Mouse (Mus musculus) forelimb bud, embryonic 11.5 days (tissue): ENCODE measurements at regions not wholly inside any gene's neighbourhood (a gene's known extent, or its start where the extent isn't known, plus 50 kb on each side); places are given as distances from the start of the nearest gene placed in this dataset.

Source experiments
- DNase-seq: peaks from one replicate; pipeline ENCODE4 v3.0.0-alpha.2; 2012; ENCODE audit warnings: low read depth, low spot score

DNA sequence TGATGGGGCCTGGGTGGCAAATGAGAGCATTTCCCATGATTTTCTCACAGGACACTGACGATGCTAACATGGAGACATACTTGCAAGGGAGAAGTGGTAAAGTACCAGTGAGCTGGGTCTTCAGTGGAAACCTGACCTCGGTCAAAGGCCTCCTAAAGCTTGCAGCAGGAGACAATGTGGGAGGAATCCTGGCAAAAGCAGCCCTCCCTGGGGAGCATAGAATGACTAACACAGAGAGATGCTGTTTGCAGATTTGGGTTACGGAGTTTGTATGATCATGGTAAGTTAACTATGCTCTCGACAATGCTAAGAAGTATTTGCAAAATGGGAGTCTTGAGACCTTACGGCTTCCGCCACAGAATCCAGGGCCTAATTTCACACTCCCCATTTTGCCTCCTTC is 208.9 kb downstream of the Tle3 start:
- DNase-seq: no peak

DNA sequence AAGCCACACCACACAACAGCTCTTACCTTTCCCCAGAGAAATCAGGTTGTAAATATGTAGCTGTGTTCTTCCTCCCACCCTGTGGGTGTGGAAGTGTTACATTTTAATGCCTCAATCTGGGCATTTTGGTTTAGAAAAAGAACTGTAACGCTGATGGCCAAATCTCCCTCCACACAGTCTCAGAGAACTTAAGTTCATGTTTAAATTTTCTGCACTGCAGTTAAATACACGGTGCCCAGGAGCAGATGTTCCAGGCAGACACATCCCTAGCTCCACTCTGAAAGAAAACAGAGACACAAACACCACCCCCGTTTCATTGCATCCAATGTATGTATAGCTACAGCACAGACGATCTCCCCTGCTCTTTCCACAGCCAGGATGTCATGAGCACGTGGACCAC is 206.1 kb downstream of the Tle3 start:
- no peak for DNase-seq

DNA sequence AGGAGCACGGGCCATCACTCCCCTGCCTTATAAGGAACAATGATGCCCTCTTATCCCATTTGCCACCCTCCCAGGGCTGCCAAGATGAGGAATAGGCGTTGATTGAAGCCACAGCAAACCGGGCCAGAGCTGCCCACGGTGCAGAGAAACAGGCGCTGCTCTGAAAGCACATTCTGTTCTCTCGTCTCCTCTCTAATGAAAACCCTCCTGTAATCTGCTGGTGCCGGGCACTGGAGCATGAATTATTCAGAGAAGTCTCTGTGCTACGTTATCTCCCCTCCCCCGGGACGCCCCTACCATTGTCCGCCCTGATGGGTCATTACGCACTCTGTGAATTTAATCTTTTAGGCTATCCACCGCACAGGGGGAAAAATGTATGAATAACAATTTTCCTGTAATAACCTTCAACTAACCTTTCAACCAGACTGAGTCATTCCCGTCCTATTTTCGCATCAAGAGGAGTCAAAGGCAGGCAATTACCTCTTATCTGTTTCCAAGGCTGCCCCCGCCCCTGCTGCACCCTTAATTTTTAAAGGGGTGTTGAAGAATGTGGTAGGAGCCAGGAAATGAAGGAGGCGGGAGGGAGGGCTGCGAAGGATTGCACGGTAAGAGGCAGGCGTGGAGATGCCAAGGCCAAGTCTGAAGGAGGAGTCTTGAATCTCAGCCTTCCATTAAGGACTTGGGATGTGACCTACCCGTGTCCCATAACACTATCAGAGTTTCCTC is 201.6 kb downstream of the Tle3 start:
- DNase-seq: no peak

DNA sequence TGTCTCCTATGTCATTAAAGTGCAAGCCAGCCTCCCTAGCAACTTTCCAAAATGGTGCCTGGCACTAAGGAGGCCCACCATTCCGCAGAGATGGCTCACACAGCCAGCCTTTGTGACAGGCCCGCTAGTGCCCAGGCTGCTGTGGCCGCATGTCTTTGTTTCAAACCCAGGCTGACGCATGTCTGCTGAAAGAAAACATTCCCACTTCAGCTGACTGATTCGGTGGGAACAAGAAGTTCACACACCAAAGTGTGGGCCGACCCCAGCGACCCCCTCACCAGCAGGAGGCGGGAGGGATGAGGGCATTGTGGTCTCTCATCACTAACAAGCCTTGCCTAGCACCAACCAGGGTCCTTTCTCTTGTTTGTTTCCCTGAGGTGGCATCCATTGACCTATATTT is 190.9 kb downstream of the Tle3 start:
- DNase-seq: no peak

DNA sequence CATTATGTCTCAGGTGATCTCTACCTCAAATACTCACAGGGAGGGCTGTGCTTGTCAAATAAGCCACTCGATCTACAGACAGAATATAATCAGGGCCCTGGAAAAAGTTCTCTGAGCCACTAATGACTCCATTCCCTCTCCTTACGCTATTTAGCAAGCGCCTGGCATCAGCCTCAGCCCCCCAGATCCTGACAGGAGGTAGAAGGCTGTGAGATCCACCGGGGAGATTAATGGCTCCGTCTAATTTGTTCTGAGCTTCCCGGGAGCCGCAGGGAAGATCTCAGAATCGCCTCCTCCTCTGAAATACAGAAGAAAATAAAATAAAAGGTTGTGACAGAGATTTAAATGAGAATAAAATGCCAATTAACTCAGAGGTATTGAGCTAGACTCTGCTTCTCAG is 189.4 kb downstream of the Tle3 start:
- DNase-seq: no peak

DNA sequence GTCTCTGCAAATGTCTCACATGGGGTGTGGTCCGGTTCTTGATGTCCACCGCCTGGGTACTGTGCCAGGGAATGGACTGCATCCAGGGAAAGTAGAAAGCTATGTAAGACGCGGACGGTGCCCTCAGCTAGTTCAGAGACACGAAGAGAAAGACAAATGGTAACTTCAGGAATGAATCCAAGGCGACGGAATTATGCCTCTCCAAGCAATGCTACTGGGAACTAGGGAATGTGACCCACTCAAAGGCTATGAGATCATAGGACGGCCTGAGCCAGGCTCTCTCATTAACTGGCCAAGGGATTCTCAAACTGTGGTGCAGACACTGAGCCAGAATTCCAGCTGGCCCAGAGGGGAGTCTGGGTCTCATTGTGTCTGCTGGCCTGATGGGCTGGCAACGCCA is 186.5 kb downstream of the Tle3 start:
- no peak for DNase-seq

DNA sequence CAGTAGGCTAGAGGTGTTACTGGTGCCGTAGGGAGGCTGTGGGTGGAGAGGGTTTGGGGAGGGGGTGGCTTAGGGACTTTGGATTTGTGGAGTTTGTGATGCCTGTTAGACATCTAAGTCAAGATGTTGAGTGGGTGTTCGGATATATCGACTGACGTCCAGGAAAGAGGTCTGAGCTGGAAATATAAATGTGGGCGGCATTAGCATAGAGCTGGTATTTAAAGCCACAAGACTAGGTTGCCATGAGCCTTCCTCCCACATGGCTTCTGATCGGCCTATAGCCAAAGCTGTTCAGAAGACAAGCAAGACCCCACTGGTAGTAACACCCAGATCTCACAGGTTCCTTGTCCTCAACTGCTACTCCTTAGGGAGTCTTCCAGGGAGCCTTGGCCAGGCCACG is 184.9 kb downstream of the Tle3 start:
- DNase-seq: no peak

DNA sequence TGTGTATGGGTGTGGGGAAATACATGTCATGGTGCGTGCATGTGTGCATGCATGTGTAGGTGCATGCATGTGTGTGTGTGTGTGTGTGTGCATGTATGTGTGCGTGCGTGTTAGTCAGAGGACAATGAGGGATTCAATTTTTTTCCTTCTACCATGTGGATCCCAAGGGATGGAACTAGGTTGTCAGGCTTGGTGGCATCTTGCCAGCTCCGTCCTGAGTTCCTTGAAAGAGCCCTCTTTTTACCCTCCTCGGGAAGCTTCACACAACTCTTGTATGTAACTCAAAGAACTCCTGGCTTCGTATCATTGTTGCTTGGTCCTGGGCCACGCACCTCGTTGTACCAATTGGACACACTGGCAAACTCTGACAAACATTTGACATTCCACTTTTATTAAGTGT is 183.0 kb downstream of the Tle3 start:
- DNase-seq: no peak

DNA sequence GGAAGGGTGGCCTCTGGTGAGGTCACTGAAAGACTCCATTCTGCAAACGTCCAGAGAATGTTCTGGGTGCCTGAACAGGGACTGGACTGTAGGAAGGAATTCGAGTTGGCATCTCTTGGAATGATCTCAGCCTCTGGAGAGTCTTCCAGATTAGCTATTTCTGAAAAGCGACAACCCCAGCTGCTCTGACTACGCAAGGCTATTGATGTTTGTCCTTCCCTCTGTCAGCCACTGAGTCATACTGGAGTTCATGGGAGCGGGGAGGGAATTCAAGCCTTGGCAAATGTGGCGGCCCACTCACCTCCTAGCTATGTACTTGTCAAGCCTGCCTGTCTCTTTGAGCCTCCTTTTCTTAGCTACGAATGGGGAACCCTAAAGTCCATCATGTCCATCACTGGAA is 182.4 kb downstream of the Tle3 start:
- DNase-seq: no peak

DNA sequence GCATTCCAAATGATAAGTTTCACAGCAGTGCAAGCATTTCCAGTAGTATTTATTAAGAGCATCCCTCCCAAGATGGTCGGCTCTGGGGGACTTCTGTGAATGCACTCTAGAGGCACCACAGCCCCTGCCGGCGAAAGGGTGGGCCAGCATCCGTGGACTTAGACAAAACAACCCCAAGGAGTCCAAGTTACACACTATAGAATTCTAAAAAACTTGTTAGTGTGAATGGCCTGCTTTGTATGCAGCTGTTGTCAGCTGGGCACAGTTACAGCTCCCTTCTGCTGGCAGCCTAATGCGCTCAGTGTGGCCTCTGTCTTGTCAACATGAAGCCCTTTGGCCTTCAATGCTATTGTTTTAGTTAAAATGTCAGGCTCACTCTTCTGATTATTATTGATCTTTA is 181.5 kb downstream of the Tle3 start:
- DNase-seq: no peak

DNA sequence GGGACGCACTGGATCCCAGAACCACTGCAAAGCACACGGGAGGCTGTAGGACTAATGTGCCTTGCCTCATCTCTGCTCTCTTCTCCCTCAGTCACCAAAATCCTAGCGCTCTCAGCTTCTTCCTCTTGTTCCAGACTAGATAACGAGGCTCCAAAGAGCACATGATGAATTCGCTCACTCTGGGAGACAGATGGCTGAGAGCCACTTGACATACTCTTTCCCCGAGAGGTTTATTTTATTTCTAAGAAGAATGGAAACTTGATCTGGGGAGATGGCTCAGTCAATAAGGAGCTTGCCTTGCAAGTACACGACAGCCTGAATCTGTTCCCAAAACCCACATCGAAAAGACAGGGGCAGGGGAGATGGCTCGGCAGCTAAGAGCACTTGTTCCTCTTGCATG is 179.2 kb downstream of the Tle3 start:
- no peak for DNase-seq

DNA sequence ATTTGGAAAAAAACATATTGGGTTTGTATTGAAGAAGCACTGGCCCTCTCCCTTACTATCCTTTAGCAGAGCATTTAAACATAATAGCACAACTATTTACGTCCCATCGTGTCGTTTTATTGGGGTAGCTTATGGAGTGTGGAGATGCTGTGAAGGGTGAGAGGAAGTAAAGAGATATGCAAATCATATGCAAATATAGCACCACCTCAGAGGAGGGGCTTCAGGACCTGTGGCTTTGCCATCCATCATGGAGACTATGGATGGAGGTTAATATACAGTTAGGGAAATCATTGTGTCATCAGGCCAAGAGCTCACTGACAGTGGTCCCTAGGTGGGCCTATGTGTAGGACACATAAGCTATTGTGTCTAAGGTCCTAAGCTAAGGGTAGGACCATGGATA is 178.2 kb downstream of the Tle3 start:
- DNase-seq: no peak

DNA sequence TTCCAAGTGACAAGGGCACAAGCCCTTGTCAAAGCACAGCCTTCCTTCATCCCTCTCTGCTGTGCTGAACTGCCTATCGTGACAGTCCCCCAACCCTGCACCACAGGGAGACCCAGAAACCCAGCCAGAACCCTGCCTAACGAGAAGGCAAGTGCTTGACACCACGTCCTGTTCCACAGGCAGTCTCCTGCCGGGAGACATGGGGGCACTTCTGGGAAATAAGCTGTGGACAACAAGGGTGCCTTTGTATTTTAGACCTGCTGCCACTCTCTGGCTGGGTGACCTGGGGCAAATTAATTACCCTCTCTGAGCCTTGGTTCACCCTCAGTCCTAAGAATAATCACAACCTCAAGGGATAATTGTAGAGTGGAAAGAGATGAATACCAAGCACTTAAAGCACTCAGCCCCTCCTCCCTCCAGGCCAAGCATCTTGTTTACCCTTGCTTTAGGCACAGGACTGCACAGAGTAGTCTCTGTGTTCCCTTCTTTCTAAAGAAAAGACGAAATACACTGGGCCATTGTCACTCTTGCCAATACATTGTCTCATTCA is 177.6 kb downstream of the Tle3 start:
- no peak for DNase-seq

DNA sequence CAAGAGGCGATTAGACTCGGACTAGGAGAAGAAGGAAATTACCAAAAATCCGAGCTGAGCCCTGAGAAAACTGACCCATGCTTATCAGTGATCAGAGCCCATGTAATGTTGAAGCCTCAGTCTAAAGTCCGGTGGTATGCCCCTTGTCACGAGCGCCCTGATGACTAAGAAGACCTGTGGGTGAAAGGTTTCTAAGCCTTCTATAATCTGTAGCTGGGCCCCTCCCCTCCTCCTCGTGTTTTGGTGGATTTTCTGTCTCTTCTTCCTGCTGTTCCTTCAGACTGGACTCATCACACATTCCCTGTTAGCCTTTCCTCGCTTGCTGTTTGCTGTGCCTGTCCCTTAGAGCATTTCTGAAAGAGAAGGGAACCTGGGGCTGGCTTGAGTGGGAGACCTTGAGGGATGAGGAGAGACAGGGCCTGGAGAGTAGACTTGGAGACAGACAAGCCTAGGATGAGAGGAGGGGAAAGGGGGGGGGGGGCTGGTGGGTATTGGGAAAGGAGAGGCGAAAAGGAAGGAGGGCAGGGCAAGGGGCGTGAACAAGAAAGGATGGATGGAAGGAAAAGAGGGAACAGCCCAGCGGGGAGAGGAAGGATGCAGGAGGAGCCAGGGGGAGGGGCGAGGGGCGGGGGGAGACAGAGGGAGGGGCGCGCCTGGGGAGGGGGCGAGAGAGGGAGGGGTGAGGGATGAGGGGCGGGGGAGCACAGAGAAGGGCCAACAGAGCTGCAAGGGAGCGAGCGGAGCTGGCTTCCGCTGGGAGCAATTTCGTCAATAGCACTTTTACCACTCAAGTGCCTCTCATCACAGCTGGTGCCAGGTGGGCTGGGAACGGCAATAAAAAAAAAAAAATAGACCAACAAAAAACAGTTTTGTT is 165.4 kb downstream of the Tle3 start:
- DNase-seq: peak; percentile 67

DNA sequence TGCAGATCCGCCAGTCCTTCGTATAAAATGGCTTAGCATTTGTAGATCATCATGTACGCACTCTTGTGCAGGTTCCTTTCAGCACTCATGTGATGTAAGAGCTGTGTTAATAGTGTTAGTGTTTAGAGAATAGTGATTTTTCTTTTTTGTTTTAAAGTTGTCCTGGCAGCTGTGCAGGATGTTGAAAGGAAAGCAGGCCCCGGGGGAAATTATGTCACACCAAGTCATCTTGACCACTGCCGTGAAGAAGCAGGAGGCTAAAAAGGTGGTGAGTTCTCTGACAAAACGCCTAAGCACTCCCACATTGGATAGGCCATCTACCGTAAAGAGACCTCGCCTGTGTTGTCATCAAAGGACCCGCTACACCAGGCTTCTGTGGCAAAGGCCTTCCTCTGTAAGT is 161.1 kb downstream of the Tle3 start:
- no peak for DNase-seq

DNA sequence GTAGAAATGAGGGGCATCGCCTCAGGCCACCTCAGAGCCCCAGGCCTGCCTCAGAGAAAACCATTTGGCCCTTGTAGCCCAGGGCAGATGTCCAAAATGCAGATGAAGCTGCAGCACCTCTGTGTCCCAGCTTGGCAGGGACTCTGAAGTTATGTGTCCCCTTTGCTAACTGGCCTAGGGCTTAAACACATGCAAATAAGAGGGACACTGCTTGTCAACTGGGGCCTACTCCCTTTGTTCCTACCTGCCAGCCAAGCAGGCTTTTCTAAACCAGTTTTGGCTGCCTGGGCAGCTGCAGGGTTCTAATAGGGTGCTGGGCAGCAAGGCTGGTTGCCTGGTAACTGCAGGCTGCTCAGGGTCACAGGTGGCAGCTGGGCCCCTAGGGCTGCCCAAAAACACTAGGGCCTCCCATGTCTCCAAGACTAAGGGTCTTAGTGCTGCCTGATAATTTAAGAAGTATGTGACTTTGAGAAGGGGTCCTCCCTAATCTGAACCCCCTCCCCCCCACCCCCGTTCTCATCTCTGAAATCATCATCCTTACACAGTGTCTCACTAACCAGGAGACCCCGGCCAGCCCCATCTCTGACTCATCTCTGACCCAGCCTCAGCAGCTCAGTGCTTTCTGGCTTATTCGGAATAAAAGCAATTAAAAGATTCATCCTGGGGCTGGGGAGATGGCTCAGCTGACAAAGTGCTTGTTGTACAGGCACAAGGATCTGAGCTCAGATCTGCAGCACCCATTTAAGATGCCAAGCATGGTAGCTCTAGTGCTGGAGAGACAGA is 158.3 kb downstream of the Tle3 start:
- DNase-seq: no peak

DNA sequence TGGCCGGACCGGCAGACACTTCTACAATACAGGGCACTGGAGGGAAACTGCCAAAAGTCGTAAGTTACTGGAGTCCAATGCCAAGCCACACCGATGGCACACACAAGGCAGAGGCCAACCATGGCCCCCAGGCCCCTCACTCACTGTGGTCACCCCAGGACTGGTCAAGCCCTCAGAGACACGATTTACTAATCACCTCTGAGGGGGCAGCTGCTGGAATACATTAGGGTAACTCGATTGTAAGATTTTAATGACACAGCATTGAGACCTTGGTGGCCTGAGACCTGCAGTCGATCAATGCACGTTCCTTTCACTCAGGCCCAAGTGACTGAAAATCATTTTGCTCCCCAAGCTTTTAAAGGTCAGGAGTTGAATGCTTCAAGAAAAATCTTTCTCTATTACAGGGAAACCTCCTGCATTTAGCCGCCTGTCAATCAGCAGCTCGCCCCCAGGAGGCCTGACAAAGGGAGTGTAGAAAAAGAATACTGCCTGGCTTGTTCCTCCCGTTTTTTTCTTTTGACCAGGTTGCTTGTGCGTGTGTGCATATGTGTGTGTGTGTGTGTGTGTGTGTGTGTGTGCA is 156.2 kb downstream of the Tle3 start:
- no peak for DNase-seq

DNA sequence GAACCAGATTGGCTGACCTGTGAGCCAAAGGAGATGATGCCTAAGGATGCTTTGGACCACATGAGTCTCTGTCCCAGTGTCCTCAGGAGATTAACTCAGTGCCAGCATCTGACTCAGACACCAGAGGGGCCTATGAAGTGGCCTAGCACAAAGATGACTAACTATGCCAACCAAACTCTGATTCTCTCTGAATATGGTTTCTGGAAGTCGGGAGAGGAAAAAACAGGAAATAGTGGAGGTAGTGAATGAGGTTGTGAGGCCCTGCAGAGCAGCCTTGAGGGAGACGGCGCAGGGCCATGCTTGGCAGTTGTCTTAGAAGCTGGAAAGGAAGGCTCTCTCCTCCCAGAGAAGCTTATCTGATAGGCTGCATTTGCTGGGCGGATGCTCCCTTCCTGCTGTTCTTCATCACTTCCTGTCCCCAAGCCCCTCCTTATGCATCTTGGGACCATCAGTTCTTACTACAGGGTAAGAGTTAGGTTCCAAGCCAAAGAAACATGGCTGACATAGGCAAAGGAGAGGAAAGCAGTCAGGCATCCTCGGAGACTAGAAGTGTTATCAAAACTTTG is 155.4 kb downstream of the Tle3 start:
- no peak for DNase-seq

DNA sequence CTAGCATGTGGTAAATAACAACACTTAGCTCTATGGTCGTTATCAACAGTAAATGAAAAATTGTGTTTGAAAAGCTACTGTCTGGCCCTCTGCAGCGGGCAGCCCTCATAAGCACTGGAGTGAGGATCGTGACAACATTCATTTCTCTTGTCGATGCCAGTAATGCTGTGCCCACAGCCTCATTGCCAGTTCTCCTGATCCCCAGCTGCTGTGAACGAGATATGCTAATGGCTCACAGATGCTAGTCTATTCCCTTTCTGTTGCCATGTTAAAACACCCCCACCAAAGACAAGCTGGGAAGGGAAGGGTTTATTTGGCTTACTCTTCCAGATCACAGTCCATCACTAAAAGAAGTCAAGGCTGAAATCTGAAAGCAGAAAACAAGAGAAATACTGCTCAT is 148.0 kb downstream of the Tle3 start:
- DNase-seq: no peak

DNA sequence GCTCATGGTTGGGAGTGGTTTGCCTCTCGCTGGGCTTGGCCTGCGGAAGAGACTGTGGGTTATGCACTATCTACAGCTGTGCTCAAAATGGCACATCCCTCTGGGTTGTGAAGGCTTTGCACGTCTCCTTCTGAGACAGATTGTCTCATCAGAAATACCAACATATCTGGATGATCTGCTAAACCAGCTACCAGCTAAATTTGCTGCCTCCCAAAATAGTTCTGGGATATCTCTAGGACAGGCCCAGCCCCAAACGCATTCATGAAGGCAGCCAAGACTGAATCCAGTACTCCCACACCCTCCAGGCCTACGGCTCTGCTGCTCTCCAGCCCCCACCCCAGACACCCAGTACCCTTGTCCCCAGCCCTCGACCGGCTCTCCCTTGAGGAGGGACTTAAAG is 145.7 kb downstream of the Tle3 start:
- DNase-seq: no peak

DNA sequence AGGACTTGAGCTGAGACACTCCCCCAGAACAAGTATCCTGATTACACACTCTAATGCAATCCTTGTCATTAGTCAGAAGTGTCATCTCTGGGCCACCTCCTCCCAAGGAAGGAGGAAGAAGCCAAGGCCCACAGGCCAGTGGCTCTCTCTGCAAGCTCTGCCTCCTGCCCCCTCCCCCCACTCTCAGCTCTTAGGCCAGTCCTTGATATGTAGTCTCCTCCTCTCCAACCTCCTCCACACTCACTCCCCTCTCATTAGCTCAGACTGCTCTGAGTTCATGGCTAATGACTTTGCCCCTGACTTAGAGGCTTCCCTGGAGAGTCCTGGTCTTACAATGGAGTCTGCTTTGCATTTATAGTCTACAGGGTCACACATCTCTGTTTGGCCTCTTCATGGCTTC is 139.3 kb downstream of the Tle3 start:
- DNase-seq: no peak
